Mouse (Mus musculus) heart, adult 9 months (tissue): Measurements from ENCODE around the gene Sf3b5.

Experiments
- DNase-seq, 2 experiments: peaks; one replicate each; pipeline ENCODE4 v3.0.0; 2022; ENCODE audit warnings: low spot score in 2 of 2

The Sf3b5 gene

DNA sequence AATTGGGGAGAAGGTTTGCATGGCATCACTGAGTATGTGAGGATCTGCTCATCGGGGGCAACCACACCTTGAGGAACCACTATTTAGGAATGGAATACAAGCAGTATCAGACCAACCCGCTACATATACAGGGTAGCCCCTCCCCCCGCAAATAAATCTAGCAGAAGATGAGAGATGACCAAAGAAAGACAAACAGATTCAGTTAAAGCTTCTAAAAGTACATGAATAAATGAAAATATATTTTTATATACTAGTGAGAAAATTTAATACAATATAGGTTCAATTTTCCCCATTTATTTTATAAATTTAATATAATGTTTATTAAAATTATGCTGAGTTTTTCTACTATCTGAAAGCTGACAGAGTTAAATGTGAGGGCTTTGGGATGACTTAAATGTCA is at the start of gene Sf3b5:
Gene Sf3b5 (plus strand): TSS at position 301 of the 400 bp plus-strand sequence.
- DNase-seq: no peak

DNA sequence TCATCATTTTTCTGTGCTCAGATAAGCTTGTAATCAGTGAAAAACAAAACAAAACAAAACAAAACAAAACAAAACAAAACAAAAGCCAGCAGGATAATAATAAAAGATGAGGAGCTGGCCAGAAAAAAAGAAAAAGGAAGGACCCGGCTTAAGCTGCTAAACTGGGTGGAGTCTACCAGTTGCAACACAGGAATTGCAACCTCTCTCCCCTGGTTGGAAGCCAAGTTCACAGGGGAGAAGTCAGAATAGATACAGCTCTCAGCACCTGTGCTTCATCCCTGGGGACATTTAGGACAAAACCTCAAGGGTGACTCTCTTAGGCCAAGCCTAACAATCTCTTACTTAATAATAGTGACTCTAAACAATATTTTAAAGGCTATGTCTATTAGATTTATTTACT is 49.3 kb upstream of the Sf3b5 start:
- no peak for DNase-seq

DNA sequence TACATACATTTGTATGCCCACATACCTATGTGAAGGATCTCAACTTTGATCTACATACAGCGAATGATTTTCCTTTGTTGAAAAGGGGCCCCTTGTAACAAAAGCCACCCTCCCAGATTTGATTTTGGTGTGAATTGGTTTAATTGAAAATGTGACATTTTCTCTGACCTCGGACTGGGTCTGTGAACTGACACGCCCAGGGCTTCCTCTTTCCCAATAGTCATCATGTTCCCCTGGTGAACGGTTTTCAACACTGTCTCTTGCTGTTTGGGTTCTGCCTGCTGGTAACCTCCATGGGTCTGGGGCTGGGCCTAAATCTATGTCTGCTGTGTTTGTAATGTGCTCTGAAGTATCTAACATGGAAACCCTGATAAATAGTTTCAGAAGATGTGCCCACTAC is 47.9 kb upstream of the Sf3b5 start:
- no peak for DNase-seq

DNA sequence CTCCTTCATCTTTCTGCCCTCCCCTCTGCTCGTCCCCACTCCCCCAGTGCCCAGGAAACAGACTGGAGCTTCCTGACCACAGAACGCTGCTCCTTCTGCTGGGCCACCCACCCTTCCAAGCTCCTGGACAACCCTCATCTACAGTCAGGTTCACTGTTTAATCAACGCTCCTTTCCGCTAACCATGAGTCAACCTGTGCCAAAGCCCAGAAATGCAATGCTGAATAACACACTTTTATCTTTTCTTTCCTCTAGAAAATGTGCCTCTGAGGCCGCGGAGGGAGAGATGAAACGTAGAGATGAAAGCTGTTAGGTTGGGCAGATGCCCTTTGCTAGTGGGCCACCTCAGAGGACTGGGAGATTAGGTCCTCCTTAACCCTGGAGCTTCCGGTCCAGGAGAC is 43.6 kb upstream of the Sf3b5 start:
- no peak for DNase-seq

DNA sequence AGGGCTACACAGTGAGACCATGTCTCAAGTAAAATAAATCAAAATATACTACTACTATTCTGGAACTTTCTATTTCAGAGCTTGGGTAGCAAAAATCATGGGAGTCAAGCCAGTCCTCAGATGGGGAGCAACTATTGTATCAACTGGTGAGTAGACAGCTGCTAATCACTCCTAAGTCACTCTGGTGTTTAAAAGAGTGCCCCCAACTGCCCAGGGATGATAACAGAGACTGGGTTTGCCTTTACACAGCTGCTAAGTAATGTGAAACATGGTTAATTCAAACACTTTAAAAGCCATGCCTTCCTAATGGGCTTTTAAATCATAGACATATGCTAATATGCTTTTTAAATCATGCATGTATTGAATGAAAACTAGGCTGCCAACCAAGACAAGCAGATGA is 42.9 kb upstream of the Sf3b5 start:
- DNase-seq: no peak

DNA sequence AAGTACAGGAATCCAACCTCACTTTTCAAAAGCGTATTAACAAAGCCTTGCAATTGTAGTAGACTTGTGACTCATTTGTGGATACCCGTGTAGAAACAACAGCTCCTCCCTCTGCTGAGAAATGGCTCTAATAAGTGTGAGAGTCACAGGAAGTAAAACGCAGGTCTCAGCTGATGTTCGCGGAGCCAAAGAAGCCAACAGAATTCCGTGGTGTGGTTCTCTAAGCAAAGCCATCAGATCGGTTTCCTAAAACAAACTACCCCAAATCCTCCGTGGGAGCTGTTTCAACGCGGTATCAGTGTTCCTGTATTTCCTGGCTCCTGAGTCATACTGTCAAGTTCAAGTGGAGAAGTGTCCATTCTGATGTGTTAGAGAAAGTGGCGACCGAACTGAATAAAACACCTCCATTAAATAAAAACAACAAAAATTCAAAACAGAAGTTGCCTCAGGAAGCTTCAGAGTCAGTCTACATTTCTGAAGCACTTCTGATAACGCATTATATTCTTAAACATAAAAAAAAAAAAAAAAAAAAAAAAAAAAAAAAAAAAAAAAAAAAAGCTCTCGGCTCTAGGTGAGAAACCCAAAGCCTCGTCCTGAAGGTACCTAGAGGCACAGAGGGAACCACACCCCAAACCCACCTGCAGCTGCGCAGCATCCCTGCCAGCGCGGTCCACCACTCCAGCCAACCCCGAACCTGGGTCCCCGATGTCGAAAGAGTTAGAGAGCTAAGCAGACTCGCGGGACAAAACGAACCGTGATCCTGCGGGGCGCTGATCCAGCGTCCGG is 41.6 kb upstream of the Sf3b5 start:
- DNase-seq: peak; percentile 17 to 21

DNA sequence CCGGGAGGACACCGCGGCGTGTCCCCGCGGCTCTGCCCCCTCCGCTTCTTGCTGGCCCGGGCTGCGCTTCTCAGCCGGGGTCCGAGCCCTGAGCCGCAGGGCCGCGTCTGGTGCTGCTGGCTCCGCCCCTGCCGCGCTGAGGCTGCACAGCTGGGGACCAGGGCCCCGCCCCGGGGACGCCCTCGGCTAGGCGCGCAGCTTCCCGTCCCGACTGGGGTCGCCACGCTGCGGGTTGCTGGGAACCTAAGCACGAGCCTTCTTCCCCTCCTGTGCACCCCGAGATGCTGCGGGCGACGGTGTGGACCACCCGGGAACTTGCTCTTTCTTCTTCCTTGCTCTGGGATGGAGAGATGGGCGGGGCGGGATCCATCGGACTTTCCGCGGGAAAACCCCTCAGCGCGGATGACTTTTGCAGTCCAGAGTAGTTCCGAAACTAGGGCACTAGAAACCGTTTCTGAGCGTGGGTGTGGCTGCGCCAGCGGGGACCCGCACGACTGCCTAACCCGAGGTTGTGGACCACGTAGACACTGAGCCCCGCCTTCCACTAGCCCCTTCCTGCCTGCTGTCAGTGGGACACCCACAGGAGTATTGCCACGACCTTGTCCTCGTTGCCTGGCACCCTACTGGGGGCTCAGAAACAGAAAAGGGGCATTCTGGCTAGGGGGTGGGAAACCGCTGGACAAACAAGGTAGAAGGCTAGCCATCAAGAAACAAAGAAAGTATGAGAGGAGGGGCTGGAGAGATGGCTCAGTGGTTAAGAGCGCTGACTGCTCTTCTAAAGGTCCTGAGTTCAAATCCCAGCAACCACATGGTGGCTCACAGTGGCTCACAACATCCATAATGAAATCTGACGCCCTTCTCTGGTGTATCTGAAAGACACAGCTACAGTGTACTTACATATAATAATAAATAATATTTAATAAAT is 40.7 kb upstream of the Sf3b5 start, which contains the start of gene Stx11:
Gene Stx11 (minus strand): TSS at position 148 of the 925 bp plus-strand sequence.
- peak; percentile 68 to 72 for DNase-seq

DNA sequence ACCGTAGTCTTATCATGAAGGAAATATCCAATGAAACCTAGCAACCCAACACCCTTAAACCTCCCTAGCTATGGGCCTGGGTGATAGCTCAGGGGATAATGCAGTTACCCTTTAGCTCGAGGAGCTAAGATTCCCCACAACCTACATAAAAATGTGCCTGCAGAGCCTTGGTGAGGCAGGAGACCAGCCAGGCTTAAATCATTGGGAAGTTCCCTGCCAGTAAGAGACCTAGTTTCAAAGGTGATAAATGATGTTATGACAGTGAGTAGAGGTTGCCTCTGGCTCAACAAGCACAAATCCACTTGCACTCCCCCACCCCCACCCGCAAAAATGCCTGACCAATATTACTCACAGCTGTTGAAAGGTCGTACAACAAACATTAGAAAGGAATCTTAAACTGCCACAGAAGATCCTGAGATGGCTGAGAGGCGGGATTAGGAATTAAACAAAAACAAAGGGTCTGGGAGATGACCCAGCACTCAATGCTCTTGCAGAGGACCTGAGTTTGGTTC is 39.4 kb upstream of the Sf3b5 start:
- DNase-seq: no peak

DNA sequence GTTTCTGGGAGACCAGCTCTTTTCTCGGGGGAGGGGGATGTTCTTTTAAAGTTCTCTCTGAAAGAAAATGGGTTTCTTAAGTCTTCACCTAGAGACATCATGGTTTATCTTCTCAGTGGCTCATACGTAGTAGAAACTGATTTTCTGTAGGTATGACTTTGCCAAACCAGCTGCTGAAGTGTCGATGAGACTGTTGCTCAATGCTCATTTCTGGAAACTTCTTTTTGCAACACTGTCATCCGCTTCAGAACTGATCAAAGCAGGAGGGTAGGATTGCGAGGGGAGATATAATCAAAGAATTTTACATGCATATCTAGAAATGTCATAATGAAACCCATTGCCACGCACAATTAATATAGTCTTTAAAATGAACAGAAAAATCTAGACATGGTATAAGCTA is 30.6 kb upstream of the Sf3b5 start:
- no peak for DNase-seq

DNA sequence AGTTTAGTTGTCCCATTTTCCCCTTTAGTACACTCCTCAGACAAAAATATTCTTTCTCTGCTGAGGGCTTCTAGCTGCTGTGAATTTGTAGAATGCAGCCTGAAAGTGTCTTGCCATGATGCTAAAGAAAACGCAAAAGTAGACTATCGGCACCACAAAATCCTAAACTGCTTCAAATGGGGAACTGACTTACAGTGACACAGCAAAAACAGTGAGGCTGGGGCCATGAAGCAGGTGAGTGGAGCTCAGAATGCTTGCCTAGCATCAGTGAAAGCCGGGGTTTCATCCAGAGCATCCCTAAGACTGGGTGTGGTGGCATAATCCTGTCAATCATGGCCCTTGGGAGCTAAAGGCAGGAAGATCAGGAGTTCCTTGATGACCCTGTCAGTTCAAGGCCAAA is 29.7 kb upstream of the Sf3b5 start:
- DNase-seq: no peak

DNA sequence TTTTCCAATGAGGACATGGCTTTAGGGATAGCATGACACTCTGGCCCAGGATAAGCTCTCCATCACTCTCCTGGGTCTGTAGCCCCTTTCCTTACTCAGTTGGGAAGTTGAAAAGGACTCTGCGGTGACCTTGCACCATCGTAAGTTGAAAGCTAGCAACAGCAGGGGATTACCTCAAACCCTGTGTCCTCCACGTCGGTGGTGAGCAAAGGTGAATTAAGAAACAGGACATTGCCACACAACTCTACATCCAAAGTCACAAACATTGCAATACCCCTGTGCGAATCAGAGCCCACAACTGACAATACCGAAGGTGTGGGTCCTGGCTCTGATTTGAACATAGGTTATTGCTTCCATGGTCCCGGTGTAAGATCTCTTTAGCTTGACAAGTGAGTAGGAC is 29.2 kb upstream of the Sf3b5 start:
- no peak for DNase-seq

DNA sequence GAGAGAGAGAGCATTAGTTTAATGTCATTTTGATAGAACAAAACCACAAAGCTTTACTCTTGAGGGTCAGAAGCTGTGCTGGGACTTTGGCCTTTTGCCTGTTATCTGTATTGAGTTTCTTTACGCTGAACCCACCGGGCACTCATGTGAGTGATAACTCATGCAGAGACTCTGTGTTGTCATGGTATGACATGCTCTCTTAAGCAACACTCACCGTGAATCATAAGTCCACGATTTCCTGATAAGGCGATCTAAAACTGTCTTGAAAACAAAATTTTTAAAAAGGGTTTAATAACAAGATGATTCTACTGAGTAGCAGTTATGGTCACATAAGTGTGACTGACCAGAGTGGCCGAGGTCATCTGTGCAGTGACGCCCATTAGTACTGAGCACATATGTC is 28.6 kb upstream of the Sf3b5 start:
- DNase-seq: no peak

DNA sequence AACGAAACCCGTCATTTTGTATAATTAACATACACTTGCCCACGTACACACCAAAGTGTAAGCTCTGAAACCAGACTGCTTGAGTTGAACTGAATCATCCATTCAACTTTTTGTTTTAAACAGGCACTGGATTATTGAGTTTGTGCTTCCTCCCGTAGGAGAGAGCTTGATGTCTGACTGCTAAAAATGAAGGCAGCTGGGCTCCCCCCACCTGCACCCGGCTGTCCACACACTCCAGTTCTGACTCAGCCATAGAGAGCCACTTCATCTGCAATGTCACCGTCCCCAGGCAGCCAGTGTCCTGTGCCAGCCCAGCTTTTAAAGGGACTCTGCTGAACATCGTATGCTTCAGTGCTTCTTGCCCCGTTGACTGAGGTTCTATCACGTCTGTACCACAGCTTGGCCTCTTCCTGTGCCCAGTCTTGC is 27.3 kb upstream of the Sf3b5 start:
- peak; percentile 16 to 48 for DNase-seq

DNA sequence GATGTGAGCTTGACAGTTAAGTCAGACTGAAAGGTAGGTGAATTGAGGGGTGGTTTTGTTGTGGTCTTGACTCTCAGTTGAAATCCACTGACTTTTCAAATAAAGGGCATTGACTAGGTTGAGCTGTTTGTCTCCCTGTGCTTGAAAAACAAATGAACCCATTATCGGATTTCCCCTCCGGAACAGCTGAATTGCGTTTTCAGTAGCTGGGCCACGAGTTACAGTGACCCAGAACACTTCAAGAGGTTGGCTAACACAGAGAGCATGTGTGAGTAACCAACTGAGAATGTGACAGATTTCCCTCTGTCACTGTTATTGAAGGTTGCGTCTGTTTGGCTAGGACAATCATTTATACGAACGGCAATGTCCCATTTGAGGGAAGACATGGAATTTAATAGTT is 24.1 kb upstream of the Sf3b5 start:
- DNase-seq: peak in 1 of 2 experiments; percentile 11

DNA sequence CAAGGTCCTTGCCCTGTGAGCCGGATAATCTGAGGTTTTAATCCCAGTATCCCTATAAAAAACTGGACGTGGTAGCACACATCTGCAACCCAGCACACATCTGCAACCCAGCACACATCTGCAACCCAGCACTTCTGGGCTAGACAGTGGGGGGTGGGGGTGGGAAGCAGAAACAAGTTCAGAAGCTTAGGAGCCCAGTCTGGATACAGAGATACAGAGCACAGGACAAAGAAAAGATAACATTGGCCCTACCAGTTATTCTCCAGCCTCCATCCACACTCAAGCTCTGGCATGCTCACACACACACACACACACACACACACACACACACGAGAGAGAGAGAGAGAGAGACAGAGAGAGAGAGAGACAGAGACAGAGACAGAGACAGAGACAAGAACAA is 21.6 kb upstream of the Sf3b5 start:
- no peak for DNase-seq

DNA sequence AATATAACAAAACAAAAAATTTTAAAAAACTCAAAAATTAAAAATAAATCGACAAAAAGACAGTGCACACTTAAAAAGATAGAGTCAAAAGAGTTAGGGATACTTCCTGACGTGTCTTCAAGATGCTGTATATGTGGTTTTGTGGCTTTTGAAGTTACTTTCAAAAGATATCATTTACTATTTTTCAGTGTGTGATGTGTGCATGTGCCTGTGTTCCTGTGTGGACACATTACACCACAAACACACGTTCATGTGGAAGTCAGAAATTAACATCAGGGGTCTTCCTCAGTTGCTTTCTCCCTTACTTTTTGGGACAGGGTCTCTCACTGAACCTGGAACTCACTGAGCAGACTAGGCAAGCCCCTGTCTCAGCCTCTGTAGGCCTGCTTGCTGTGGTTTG is 20.1 kb upstream of the Sf3b5 start:
- no peak for DNase-seq

DNA sequence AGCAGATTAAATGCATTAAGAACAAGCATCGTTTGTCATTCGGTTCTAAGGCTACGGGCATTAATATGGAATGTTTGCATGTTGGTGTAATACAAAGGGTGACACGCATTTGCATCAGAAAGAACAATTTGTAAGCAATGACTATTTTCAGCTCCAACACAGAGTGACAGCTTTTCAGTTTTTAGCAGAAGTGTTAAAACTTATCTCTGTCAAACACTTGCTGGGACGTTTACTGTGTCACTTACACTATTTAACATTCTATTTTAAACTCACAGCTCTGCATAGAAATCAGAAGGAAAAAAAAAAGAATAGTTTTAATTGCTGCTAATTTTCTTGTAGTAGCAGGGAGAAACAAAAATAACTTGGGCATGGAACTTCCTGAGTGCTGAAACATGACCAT is 18.7 kb upstream of the Sf3b5 start:
- DNase-seq: no peak

DNA sequence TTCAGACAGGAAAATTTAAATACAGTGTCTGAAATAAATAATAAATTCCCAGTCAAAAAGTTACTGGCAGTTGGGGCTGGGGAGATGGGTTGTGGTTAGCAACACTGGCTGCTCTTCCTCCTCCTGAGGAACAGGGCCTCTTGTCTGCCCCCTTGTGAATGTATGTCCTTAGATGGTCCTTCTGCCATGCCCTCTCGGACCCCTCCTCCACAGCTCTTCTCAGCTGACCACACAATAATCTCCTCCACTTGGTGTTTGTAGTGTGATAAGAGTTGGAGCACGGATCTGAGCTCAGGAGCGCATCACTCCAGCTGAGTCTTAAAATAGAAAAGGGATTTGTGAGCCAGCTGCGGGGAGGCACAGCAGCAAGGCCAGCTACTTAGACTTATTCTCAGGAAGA is 18.2 kb upstream of the Sf3b5 start:
- peak; percentile 39 to 47 for DNase-seq

DNA sequence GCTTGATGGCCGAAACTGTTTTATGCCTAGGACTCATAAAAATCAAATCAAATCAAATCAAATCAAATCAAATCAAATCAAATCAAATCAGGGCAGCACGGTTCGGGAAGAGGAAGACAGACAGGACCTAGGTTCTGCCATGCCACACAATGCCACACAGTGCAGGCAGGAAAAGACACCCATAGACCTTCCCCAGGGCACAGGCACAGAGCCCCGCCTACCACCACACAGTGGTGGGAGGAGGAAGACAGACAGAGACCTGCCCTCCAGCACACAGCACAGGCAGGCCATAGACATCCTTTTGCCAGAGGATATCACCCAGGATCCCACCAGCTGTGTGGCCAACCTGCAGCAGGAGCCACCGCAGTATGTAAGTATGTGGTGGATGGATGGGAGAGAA is 13.2 kb upstream of the Sf3b5 start:
- no peak for DNase-seq

DNA sequence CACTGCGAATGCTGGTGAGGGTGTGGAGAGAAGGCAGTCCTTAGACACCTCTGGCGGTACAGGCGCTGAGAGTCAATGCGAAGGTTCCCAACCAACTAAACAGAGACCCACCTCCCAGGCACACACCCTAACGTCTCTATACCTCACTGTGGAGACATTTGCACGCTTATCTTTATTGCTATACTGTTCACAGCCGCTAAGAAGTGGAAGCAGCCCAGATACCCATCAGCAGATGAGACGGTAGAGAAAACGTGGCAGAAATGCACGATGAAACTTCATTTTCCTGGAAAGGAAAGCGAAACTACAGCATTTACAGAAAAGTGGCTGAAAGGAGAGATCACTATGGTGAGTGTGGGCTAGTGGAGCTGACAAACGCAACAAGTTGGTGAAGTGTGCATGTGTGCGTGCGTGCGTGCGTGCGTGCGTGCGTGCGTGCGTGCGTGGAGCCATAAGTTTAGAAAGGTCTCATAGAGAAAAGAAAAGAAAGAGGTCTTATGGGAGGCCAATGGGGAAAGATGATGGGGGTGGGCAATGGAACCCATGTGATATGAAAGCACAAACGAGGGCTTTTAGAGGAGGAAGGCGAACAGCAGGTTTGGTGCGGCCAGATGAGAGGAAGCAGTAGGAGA is 11.6 kb upstream of the Sf3b5 start:
- no peak for DNase-seq

DNA sequence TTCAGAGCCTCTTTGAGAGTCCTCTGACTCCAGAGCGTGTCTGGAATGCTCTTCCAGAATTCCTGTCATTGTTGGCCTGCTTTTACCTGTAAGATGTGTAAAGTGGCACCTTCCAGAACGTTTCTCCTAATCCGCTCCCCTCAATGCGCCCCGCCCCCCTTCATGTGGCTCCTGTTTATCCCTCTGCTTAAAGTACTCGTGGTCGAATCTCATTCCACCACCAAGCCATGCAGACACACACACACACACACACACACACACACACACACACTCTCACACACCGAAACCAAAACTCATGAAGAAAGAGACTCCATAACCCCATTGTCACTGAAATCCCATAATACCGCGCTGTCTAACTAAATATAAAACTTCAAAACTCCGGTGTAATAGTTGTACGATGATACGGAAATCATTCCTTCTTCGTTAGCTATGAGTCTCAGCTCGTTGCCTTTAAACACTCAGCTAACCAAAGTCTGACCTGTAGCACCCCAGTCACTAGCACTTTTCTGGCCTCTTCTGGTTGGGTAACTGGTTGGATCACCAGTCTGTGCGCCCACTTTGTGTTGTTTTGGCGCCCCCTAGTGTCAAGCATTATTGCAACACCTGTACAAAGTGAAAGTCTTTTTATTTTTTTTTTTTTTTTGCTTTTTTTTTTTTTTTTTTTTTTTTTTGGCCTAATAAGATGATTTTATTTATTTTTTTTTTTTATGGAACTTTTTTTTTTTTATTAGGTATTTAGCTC is 8.2 kb upstream of the Sf3b5 start:
- peak; percentile 44 to 80 for DNase-seq
